In the genomic region with DNA sequence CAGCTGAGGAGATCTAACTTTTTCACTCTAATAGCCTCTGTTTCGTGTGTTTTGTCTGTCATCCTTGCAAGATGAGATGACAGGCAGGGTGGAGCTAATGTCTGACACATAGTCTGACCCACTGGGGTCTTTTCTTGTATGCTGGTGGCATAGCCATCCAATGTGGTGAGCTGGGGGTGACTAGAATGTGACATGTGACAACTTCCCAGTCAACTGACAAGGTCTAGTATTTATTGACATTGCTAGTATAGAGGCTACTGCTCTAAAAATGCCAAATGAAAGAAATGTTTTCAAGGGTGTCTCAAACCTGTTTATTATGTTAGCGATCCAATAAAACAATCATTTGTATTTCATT, we compare ENCODE assay signal across 25 mouse cellular contexts.
DNase-seq lines count a peak whose midpoint lies in the region; ATAC-seq and TF ChIP-seq lines count a peak whose summit lies in the region.
"Had no signal": no experiment of that assay in that cellular context is flagged by ENCODE, and none has a peak within 500 bp of the region (broad histone marks: within the 10 kb centered on the region; RNA-seq: fewer than 3 reads in every experiment).

No protein-coding gene starts in this region.

- WGBS in forebrain, embryonic 13.5 days = 80% methylated on average over 2 of the region's 2 CpGs
- WGBS in forebrain, embryonic 10.5 days = 76% methylated on average over 2 of the region's 2 CpGs
- WGBS in hindbrain, embryonic 15.5 days = 78% methylated on average over 2 of the region's 2 CpGs
- 76% methylated on average over 2 of the region's 2 CpGs for WGBS in hindbrain, embryonic 10.5 days
- WGBS in forebrain, postnatal 0 days = 70% methylated on average over 2 of the region's 2 CpGs
- 71% methylated on average over 2 of the region's 2 CpGs for WGBS in midbrain, postnatal 0 days

- 0 out of 2 replicates have a peak overlapping the region, but pooled peaks have one; percentile 31 for H3K27ac ChIP-seq in forebrain, embryonic 13.5 days
- H3K27ac ChIP-seq in forebrain, embryonic 10.5 days = no peak overlapping the region
- H3K27ac ChIP-seq in hindbrain, embryonic 15.5 days (replicated peaks) = peak overlapping the region; percentile 59
- no peak overlapping the region for H3K27ac ChIP-seq in hindbrain, embryonic 10.5 days
- no peak overlapping the region for H3K27ac ChIP-seq in forebrain, postnatal 0 days (ENCODE audit: low read depth, low read length)
- H3K27ac ChIP-seq in midbrain, postnatal 0 days (ENCODE audit: low read depth, low read length) = peak overlapping the region; percentile 44; the same call in 1 of the 2 replicates
- H3K27ac ChIP-seq: embryonic facial prominence, embryonic 10.5 days; embryonic facial prominence, embryonic 15.5 days; gastrocnemius, adult 2 months; heart, adult 2 months; liver, embryonic 12.5 days had no signal

- no peaks in the 10 kb centered on the region for H3K36me3 ChIP-seq in forebrain, embryonic 13.5 days (ENCODE audit: poor library complexity, severe bottlenecking)
- H3K36me3 ChIP-seq in forebrain, embryonic 10.5 days (replicated peaks) = no peaks in the 10 kb centered on the region
- no peaks in the 10 kb centered on the region for H3K36me3 ChIP-seq in hindbrain, embryonic 15.5 days
- no peaks in the 10 kb centered on the region for H3K36me3 ChIP-seq in hindbrain, embryonic 10.5 days
- no peaks in the 10 kb centered on the region for H3K36me3 ChIP-seq in forebrain, postnatal 0 days (ENCODE audit: insufficient read depth)
- H3K36me3 ChIP-seq in midbrain, postnatal 0 days (ENCODE audit: insufficient read depth, low read length) = no peaks in the 10 kb centered on the region
- H3K36me3 ChIP-seq: embryonic facial prominence, embryonic 10.5 days; embryonic facial prominence, embryonic 15.5 days; heart, embryonic 12.5 days; liver, embryonic 12.5 days had no signal

- H3K9me3 ChIP-seq in forebrain, embryonic 13.5 days (replicated peaks) = no peaks in the 10 kb centered on the region
- H3K9me3 ChIP-seq in forebrain, embryonic 10.5 days = no peaks in the 10 kb centered on the region
- H3K9me3 ChIP-seq in hindbrain, embryonic 15.5 days = no peaks in the 10 kb centered on the region
- no peaks in the 10 kb centered on the region for H3K9me3 ChIP-seq in hindbrain, embryonic 10.5 days
- no peaks in the 10 kb centered on the region for H3K9me3 ChIP-seq in forebrain, postnatal 0 days (ENCODE audit: low read length)
- H3K9me3 ChIP-seq in midbrain, postnatal 0 days (ENCODE audit: low read length) = no peaks in the 10 kb centered on the region
- H3K9me3 ChIP-seq: embryonic facial prominence, embryonic 10.5 days; embryonic facial prominence, embryonic 15.5 days; heart, embryonic 12.5 days; megakaryocyte, embryonic 14.5 days had no signal

- no peak for TF ChIP-seq CTCF in forebrain, postnatal 0 days (IDR thresholded peaks at IDR 0.05; ENCODE audit: low read depth)
- no peak for TF ChIP-seq CTCF in midbrain, postnatal 0 days (IDR thresholded peaks at IDR 0.05)

- no peak overlapping the region for H3K4me3 ChIP-seq in forebrain, embryonic 13.5 days
- no peak overlapping the region for H3K4me3 ChIP-seq in forebrain, embryonic 10.5 days
- H3K4me3 ChIP-seq in hindbrain, embryonic 15.5 days = no peak overlapping the region
- H3K4me3 ChIP-seq in hindbrain, embryonic 10.5 days = no peak overlapping the region
- no peak overlapping the region for H3K4me3 ChIP-seq in forebrain, postnatal 0 days (ENCODE audit: low read depth, low read length)
- H3K4me3 ChIP-seq in midbrain, postnatal 0 days (ENCODE audit: low read depth, low read length) = no peak overlapping the region
- H3K4me3 ChIP-seq: embryonic facial prominence, embryonic 10.5 days; embryonic facial prominence, embryonic 15.5 days; gastrocnemius, adult 2 months; heart, adult 2 months; heart, embryonic 12.5 days; liver, embryonic 12.5 days; megakaryocyte, embryonic 14.5 days had no signal

- H3K27me3 ChIP-seq in forebrain, embryonic 13.5 days = no peaks in the 10 kb centered on the region
- H3K27me3 ChIP-seq in forebrain, embryonic 10.5 days (ENCODE audit: poor library complexity, severe bottlenecking) = no peaks in the 10 kb centered on the region
- H3K27me3 ChIP-seq in hindbrain, embryonic 15.5 days = no peaks in the 10 kb centered on the region
- H3K27me3 ChIP-seq in hindbrain, embryonic 10.5 days (ENCODE audit: insufficient read depth, poor library complexity, severe bottlenecking) = no peaks in the 10 kb centered on the region
- H3K27me3 ChIP-seq in forebrain, postnatal 0 days (ENCODE audit: insufficient read depth, low read length) = no peaks in the 10 kb centered on the region
- no peaks in the 10 kb centered on the region for H3K27me3 ChIP-seq in midbrain, postnatal 0 days (ENCODE audit: insufficient read depth, low read length)
- H3K27me3 ChIP-seq: embryonic facial prominence, embryonic 15.5 days; heart, embryonic 12.5 days; liver, embryonic 12.5 days; megakaryocyte, embryonic 14.5 days had no signal

- H3K9ac ChIP-seq in forebrain, embryonic 13.5 days = no peak overlapping the region
- no peak overlapping the region for H3K9ac ChIP-seq in hindbrain, embryonic 15.5 days
- H3K9ac ChIP-seq in forebrain, postnatal 0 days = no peak overlapping the region
- H3K9ac ChIP-seq in midbrain, postnatal 0 days (replicated peaks; ENCODE audit: low read length, poor library complexity, severe bottlenecking) = no peak overlapping the region
- H3K9ac ChIP-seq: embryonic facial prominence, embryonic 15.5 days; heart, embryonic 12.5 days; liver, embryonic 12.5 days; liver, postnatal 0 days had no signal

- DNase-seq in forebrain, embryonic 10.5 days (ENCODE audit: extremely low spot score, low spot score) = no peak
- no peak for DNase-seq in hindbrain, embryonic 10.5 days (ENCODE audit: low spot score)
- no peak for DNase-seq in forebrain, postnatal 0 days
- DNase-seq in midbrain, postnatal 0 days (ENCODE audit: low spot score) = no peak
- DNase-seq in ovary, postnatal 36 days (ENCODE audit: low spot score) = no peak
- no peak for DNase-seq in kidney, postnatal 10 days
- DNase-seq: adrenal gland, adult 2 months; adrenal gland, postnatal 36 days; gastrocnemius, adult 2 months; gastrocnemius, postnatal 36 days; heart, adult 2 months; heart, postnatal 4 days; kidney, adult 18-20 months; kidney, postnatal 4 days; liver, postnatal 0 days; lung, postnatal 4 days had no signal

- 0 out of 2 replicates have a peak, but pooled peaks cover 2% of the 10 kb centered on the region for H3K4me1 ChIP-seq in forebrain, embryonic 13.5 days
- no peaks in the 10 kb centered on the region for H3K4me1 ChIP-seq in forebrain, embryonic 10.5 days
- H3K4me1 ChIP-seq in hindbrain, embryonic 15.5 days (replicated peaks) = peaks cover 8% of the 10 kb centered on the region
- no peaks in the 10 kb centered on the region for H3K4me1 ChIP-seq in hindbrain, embryonic 10.5 days (replicated peaks)
- peaks cover 6% of the 10 kb centered on the region; the same call in 1 of the 2 replicates for H3K4me1 ChIP-seq in forebrain, postnatal 0 days (ENCODE audit: insufficient read depth)
- no peaks in the 10 kb centered on the region for H3K4me1 ChIP-seq in midbrain, postnatal 0 days (ENCODE audit: insufficient read depth, low read length)
- H3K4me1 ChIP-seq: embryonic facial prominence, embryonic 10.5 days; embryonic facial prominence, embryonic 15.5 days; heart, embryonic 12.5 days; liver, embryonic 12.5 days; megakaryocyte, embryonic 14.5 days had no signal

- peak; percentile 62; the same call in 1 of the 2 replicates for ATAC-seq in forebrain, embryonic 13.5 days
- ATAC-seq in hindbrain, embryonic 15.5 days (ENCODE audit: low FRiP score, low read depth) = no peak
- ATAC-seq in forebrain, postnatal 0 days = peak; percentile 17; the same call in 1 of the 2 replicates
- ATAC-seq in midbrain, postnatal 0 days (ENCODE audit: low FRiP score) = 0 out of 2 replicates have a peak, but pooled peaks have one; percentile 16
- ATAC-seq: activated CD4-positive, CD25-positive, alpha-beta regulatory T cell, adult 4 months; liver, embryonic 12.5 days; liver, postnatal 0 days; lung, postnatal 0 days had no signal

- no peak overlapping the region for H3K4me2 ChIP-seq in forebrain, embryonic 13.5 days
- H3K4me2 ChIP-seq in hindbrain, embryonic 15.5 days = no peak overlapping the region
- no peak overlapping the region for H3K4me2 ChIP-seq in forebrain, postnatal 0 days (ENCODE audit: low read depth)
- H3K4me2 ChIP-seq in midbrain, postnatal 0 days (ENCODE audit: low read depth, low read length, poor library complexity, severe bottlenecking) = no peak overlapping the region
- H3K4me2 ChIP-seq: embryonic facial prominence, embryonic 15.5 days; heart, embryonic 12.5 days; liver, embryonic 12.5 days had no signal

Comparison
In these comparisons a context has a peak if more than half of its experiments do, and no peak if none do; other contexts are left out.
1. H3K27ac ChIP-seq: peak in forebrain, embryonic 13.5 days (single experiment), hindbrain, embryonic 15.5 days (single experiment) and midbrain, postnatal 0 days (single experiment); none in forebrain, embryonic 10.5 days (single experiment), hindbrain, embryonic 10.5 days (single experiment) and forebrain, postnatal 0 days (single experiment).